Mouse (Mus musculus): ENCODE data around the gene Tiam1. TPM values are rescaled to one million over a fixed set of nuclear protein-coding genes. Genes with fewer than 3 reads are reported as not detected.

Tiam1 gene
- polyA plus RNA-seq, 1 experiment from 2014 or later: 21.9 TPM

GRCm38 (mm10) chr16:90102596-90102995 is 41.0 kb downstream of the Tiam1 start:
- WGBS: 85% methylated on average over 7 of the region's 7 CpGs

GRCm38 (mm10) chr16:90098191-90098605 is 45.4 kb downstream of the Tiam1 start:
- no peaks in the 10 kb centered on the region for H3K9me3 ChIP-seq
- H3K4me2 ChIP-seq: no peak overlapping the region
- no peak for ATAC-seq (ENCODE audit: low read depth)
- no peak overlapping the region for H3K4me3 ChIP-seq
- H3K27me3 ChIP-seq: no peaks in the 10 kb centered on the region
- no peaks in the 10 kb centered on the region for H3K36me3 ChIP-seq
- no peak overlapping the region for H3K27ac ChIP-seq (replicated peaks)
- H3K4me1 ChIP-seq (replicated peaks): peaks cover 23% of the 10 kb centered on the region
- no peak overlapping the region for H3K9ac ChIP-seq
- WGBS: 90% methylated on average over 11 of the region's 11 CpGs

More at GRCm38 (mm10) chr16:90102596-90102995, 41.0 kb downstream of the Tiam1 start:
- H3K4me3 ChIP-seq: no peak overlapping the region
- no peak overlapping the region for H3K9ac ChIP-seq
- no peaks in the 10 kb centered on the region for H3K36me3 ChIP-seq
- H3K4me2 ChIP-seq: no peak overlapping the region
- H3K27me3 ChIP-seq: no peaks in the 10 kb centered on the region
- no peak for ATAC-seq (ENCODE audit: low read depth)
- H3K27ac ChIP-seq (replicated peaks): no peak overlapping the region
- H3K9me3 ChIP-seq: no peaks in the 10 kb centered on the region
- 0 out of 2 replicates have a peak, but pooled peaks cover 9% of the 10 kb centered on the region for H3K4me1 ChIP-seq (replicated peaks)

- 100% methylated on average over 3 of the region's 3 CpGs for WGBS
- Histone ChIP-seq H3K27me3 (no peaks in the 10 kb centered on the region), H3K4me1 (replicated peaks) (peaks cover 23% of the 10 kb centered on the region), H3K36me3 (no peaks in the 10 kb centered on the region), H3K27ac (replicated peaks) (no peak overlapping the region), H3K4me3 (no peak overlapping the region), H3K4me2 (no peak overlapping the region), H3K9me3 (no peaks in the 10 kb centered on the region), H3K9ac (no peak overlapping the region)
- no peak for ATAC-seq (ENCODE audit: low read depth)
Observed at GRCm38 (mm10) chr16:90097769-90098168, 45.8 kb downstream of the Tiam1 start.

- WGBS: 82% methylated on average over 5 of the region's 5 CpGs
- H3K9me3 ChIP-seq: no peaks in the 10 kb centered on the region
- H3K27me3 ChIP-seq: no peaks in the 10 kb centered on the region
Observed at GRCm38 (mm10) chr16:90096011-90096410, 47.6 kb downstream of the Tiam1 start.

GRCm38 (mm10) chr16:90093015-90093414 is 50.6 kb downstream of the Tiam1 start:
- no peaks in the 10 kb centered on the region for H3K36me3 ChIP-seq
- peaks cover 22% of the 10 kb centered on the region for H3K4me1 ChIP-seq (replicated peaks)
- H3K9ac ChIP-seq: no peak overlapping the region
- no peaks in the 10 kb centered on the region for H3K27me3 ChIP-seq
- ATAC-seq (ENCODE audit: low read depth): no peak
- no peak overlapping the region for H3K4me3 ChIP-seq
- H3K4me2 ChIP-seq: no peak overlapping the region
- H3K27ac ChIP-seq (replicated peaks): no peak overlapping the region
- no peaks in the 10 kb centered on the region for H3K9me3 ChIP-seq
- WGBS: 89% methylated on average over 9 of the region's 9 CpGs

More at GRCm38 (mm10) chr16:90096011-90096410, 47.6 kb downstream of the Tiam1 start:
- H3K9ac ChIP-seq: no peak overlapping the region
- peaks cover 32% of the 10 kb centered on the region for H3K4me1 ChIP-seq (replicated peaks)
- H3K4me3 ChIP-seq: no peak overlapping the region
- no peak overlapping the region for H3K4me2 ChIP-seq
- no peaks in the 10 kb centered on the region for H3K36me3 ChIP-seq
- ATAC-seq (ENCODE audit: low read depth): no peak
- no peak overlapping the region for H3K27ac ChIP-seq (replicated peaks)

- 89% methylated on average over 1 of the region's 1 CpGs for WGBS
Observed at GRCm38 (mm10) chr16:90091906-90092305, 51.7 kb downstream of the Tiam1 start.

GRCm38 (mm10) chr16:90091112-90091720 is 52.4 kb downstream of the Tiam1 start:
- Histone ChIP-seq H3K4me2 (no peak overlapping the region), H3K9me3 (no peaks in the 10 kb centered on the region), H3K27ac (replicated peaks) (no peak overlapping the region), H3K4me3 (no peak overlapping the region), H3K4me1 (replicated peaks) (peaks cover 22% of the 10 kb centered on the region), H3K9ac (no peak overlapping the region), H3K36me3 (no peaks in the 10 kb centered on the region), H3K27me3 (no peaks in the 10 kb centered on the region)
- no peak for ATAC-seq (ENCODE audit: low read depth)
- WGBS: 89% methylated on average over 11 of the region's 11 CpGs

More at GRCm38 (mm10) chr16:90091906-90092305, 51.7 kb downstream of the Tiam1 start:
- no peak for ATAC-seq (ENCODE audit: low read depth)
- peaks cover 22% of the 10 kb centered on the region for H3K4me1 ChIP-seq (replicated peaks)
- H3K9me3 ChIP-seq: no peaks in the 10 kb centered on the region
- no peak overlapping the region for H3K27ac ChIP-seq (replicated peaks)
- no peaks in the 10 kb centered on the region for H3K27me3 ChIP-seq
- H3K36me3 ChIP-seq: no peaks in the 10 kb centered on the region
- no peak overlapping the region for H3K4me3 ChIP-seq
- H3K9ac ChIP-seq: no peak overlapping the region
- H3K4me2 ChIP-seq: no peak overlapping the region

- 95% methylated on average over 13 of the region's 13 CpGs for WGBS
- no peak for ATAC-seq (ENCODE audit: low read depth)
Observed at GRCm38 (mm10) chr16:90090368-90090767, 53.2 kb downstream of the Tiam1 start.

GRCm38 (mm10) chr16:90087256-90087655 is 56.3 kb downstream of the Tiam1 start:
- H3K9me3 ChIP-seq: no peaks in the 10 kb centered on the region
- peaks cover 15% of the 10 kb centered on the region for H3K4me1 ChIP-seq (replicated peaks)
- H3K4me3 ChIP-seq: no peak overlapping the region
- H3K9ac ChIP-seq: no peak overlapping the region
- 85% methylated on average over 5 of the region's 5 CpGs for WGBS
- no peaks in the 10 kb centered on the region for H3K36me3 ChIP-seq
- H3K27ac ChIP-seq (replicated peaks): no peak overlapping the region
- H3K4me2 ChIP-seq: no peak overlapping the region
- ATAC-seq (ENCODE audit: low read depth): no peak
- H3K27me3 ChIP-seq: no peaks in the 10 kb centered on the region

More at GRCm38 (mm10) chr16:90090368-90090767, 53.2 kb downstream of the Tiam1 start:
- no peaks in the 10 kb centered on the region for H3K9me3 ChIP-seq
- peaks cover 23% of the 10 kb centered on the region for H3K4me1 ChIP-seq (replicated peaks)
- no peak overlapping the region for H3K4me2 ChIP-seq
- no peaks in the 10 kb centered on the region for H3K36me3 ChIP-seq
- no peak overlapping the region for H3K9ac ChIP-seq
- H3K4me3 ChIP-seq: no peak overlapping the region
- no peaks in the 10 kb centered on the region for H3K27me3 ChIP-seq
- H3K27ac ChIP-seq (replicated peaks): no peak overlapping the region

- 85% methylated on average over 6 of the region's 6 CpGs for WGBS
- Histone ChIP-seq H3K9me3 (no peaks in the 10 kb centered on the region), H3K4me1 (replicated peaks) (peaks cover 11% of the 10 kb centered on the region), H3K9ac (no peak overlapping the region), H3K27me3 (no peaks in the 10 kb centered on the region), H3K27ac (replicated peaks) (no peak overlapping the region), H3K4me2 (no peak overlapping the region), H3K4me3 (no peak overlapping the region), H3K36me3 (no peaks in the 10 kb centered on the region)
- no peak for ATAC-seq (ENCODE audit: low read depth)
Observed at GRCm38 (mm10) chr16:90086111-90086510, 57.5 kb downstream of the Tiam1 start.

GRCm38 (mm10) chr16:90085580-90085979 is 58.0 kb downstream of the Tiam1 start:
- peaks cover 11% of the 10 kb centered on the region for H3K4me1 ChIP-seq (replicated peaks)
- no peak overlapping the region for H3K4me3 ChIP-seq
- no peaks in the 10 kb centered on the region for H3K27me3 ChIP-seq
- no peaks in the 10 kb centered on the region for H3K36me3 ChIP-seq
- no peak overlapping the region for H3K4me2 ChIP-seq
- ATAC-seq (ENCODE audit: low read depth): no peak
- WGBS: 67% methylated on average over 14 of the region's 14 CpGs
- H3K9ac ChIP-seq: no peak overlapping the region
- no peaks in the 10 kb centered on the region for H3K9me3 ChIP-seq
- no peak overlapping the region for H3K27ac ChIP-seq (replicated peaks)

GRCm38 (mm10) chr16:90081125-90081524 is 62.4 kb downstream of the Tiam1 start:
- no peak overlapping the region for H3K27ac ChIP-seq (replicated peaks)
- no peak overlapping the region for H3K4me2 ChIP-seq
- no peak overlapping the region for H3K4me3 ChIP-seq
- no peaks in the 10 kb centered on the region for H3K36me3 ChIP-seq
- no peaks in the 10 kb centered on the region for H3K9me3 ChIP-seq
- ATAC-seq (ENCODE audit: low read depth): no peak
- 70% methylated on average over 1 of the region's 1 CpGs for WGBS
- peaks cover 11% of the 10 kb centered on the region for H3K4me1 ChIP-seq (replicated peaks)
- no peaks in the 10 kb centered on the region for H3K27me3 ChIP-seq
- H3K9ac ChIP-seq: no peak overlapping the region

GRCm38 (mm10) chr16:90078806-90079381 is 64.7 kb downstream of the Tiam1 start:
- no peak overlapping the region for H3K4me3 ChIP-seq
- H3K27me3 ChIP-seq: no peaks in the 10 kb centered on the region
- H3K9ac ChIP-seq: no peak overlapping the region
- 80% methylated on average over 11 of the region's 11 CpGs for WGBS
- H3K4me2 ChIP-seq: no peak overlapping the region
- H3K4me1 ChIP-seq (replicated peaks): peaks cover 6% of the 10 kb centered on the region
- H3K9me3 ChIP-seq: no peaks in the 10 kb centered on the region
- no peaks in the 10 kb centered on the region for H3K36me3 ChIP-seq
- no peak for ATAC-seq (ENCODE audit: low read depth)
- H3K27ac ChIP-seq (replicated peaks): no peak overlapping the region
